Mouse (Mus musculus) C2C12 (cell line): ENCODE results near the gene B4galt1. TPM values are rescaled to one million over a fixed set of nuclear protein-coding genes. Genes with fewer than 3 reads are reported as not detected.

ENCODE experiments used
- H3K27me3 ChIP-seq: one replicate; pipeline ENCODE4 v1.6.1; 2011; ENCODE audit not compliant: control insufficient read depth, insufficient read depth, insufficient read length
- H3K36me3 ChIP-seq: one replicate; pipeline ENCODE4 v1.6.1; 2011; ENCODE audit not compliant: control insufficient read depth, insufficient read depth
- H3K4me3 ChIP-seq: one replicate; pipeline ENCODE4 v1.5.1; 2011; ENCODE audit warnings: mild to moderate bottlenecking, control low read depth; ENCODE audit not compliant: poor library complexity, insufficient read depth, severe bottlenecking
- H3K79me2 ChIP-seq: one replicate; pipeline ENCODE4 v1.6.1; 2011; ENCODE audit not compliant: control insufficient read depth, insufficient read depth
- H3K79me3 ChIP-seq: one replicate; pipeline ENCODE4 v1.6.1; 2011; ENCODE audit warnings: low read depth, control low read depth
- H3ac ChIP-seq: one replicate; pipeline ENCODE3; 2011; ENCODE audit warnings: low read depth; ENCODE audit not compliant: control insufficient read depth, insufficient read length
- CEBPB ChIP-seq: IDR thresholded peaks from one replicate; pipeline ENCODE4 v1.6.1; 2011; ENCODE audit warnings: low read depth, mild to moderate bottlenecking, control low read depth, moderate library complexity
- CTCF ChIP-seq: IDR thresholded peaks from one replicate; pipeline ENCODE4 v1.5.1; 2011; ENCODE audit not compliant: control insufficient read depth, insufficient read depth, insufficient read length
- FOSL1 ChIP-seq: IDR thresholded peaks from one replicate; pipeline ENCODE4 v1.8.0; 2011; ENCODE audit warnings: mild to moderate bottlenecking, low read length; ENCODE audit not compliant: poor library complexity, insufficient read depth, severe bottlenecking
- MAX ChIP-seq: IDR thresholded peaks from one replicate; pipeline ENCODE4 v1.6.1; 2011; ENCODE audit warnings: mild to moderate bottlenecking, control low read depth
- MYOD1 ChIP-seq: IDR thresholded peaks from one replicate; pipeline ENCODE4 v1.6.1; 2011; ENCODE audit warnings: low read depth; ENCODE audit not compliant: control insufficient read depth, insufficient read length
- MYOG ChIP-seq: IDR thresholded peaks from one replicate; pipeline ENCODE4 v1.6.1; 2011; ENCODE audit not compliant: control insufficient read depth, insufficient read length; ENCODE audit errors: extremely low read depth
- USF1 ChIP-seq: IDR thresholded peaks from one replicate; pipeline ENCODE4 v1.6.1; 2011; ENCODE audit warnings: low read depth, mild to moderate bottlenecking, control low read depth, moderate library complexity
- polyA plus RNA-seq: library from polyadenylated mRNA; unstranded; fragments of >200 nt; fragmentation: generic; extraction: Trizol; gene quantifications from one replicate; pipeline ENCODE4 v1.2.1, GENCODE M21; 2012; ENCODE audit warnings: missing spikeins

Gene B4galt1
- polyA plus RNA-seq, 1 experiment = 42.2 TPM

GRCm38 (mm10) chr4:40781797-40782495 lies 71.9 kb downstream of the B4galt1 start:
- H3K79me3 ChIP-seq = no peaks in the 10 kb centered on the region
- no peaks in the 10 kb centered on the region for H3K36me3 ChIP-seq
- peak; percentile 91 for TF ChIP-seq USF1
- TF ChIP-seq CEBPB = peak; percentile 74
- TF ChIP-seq FOSL1 = peak; percentile 88
- TF ChIP-seq MYOD1 = no peak
- no peak for TF ChIP-seq CTCF
- TF ChIP-seq MAX = peak; percentile 93
- peak overlapping the region; percentile 40 for H3ac ChIP-seq
- no peaks in the 10 kb centered on the region for H3K27me3 ChIP-seq
- no peaks in the 10 kb centered on the region for H3K79me2 ChIP-seq
- H3K4me3 ChIP-seq = no peak overlapping the region

- Histone ChIP-seq H3ac (no peak overlapping the region), H3K27me3 (no peaks in the 10 kb centered on the region), H3K79me3 (no peaks in the 10 kb centered on the region), H3K36me3 (no peaks in the 10 kb centered on the region), H3K4me3 (no peak overlapping the region), H3K79me2 (no peaks in the 10 kb centered on the region)
- TF ChIP-seq CTCF (no peak), MYOD1 (peak; percentile 3), USF1 (no peak), FOSL1 (no peak), MAX (no peak)
These were observed 72.7 kb downstream of the B4galt1 start for GRCm38 (mm10) chr4:40781143-40781542.

- H3K27me3 ChIP-seq = no peaks in the 10 kb centered on the region
- H3K79me2 ChIP-seq = no peaks in the 10 kb centered on the region
- no peaks in the 10 kb centered on the region for H3K79me3 ChIP-seq
- TF ChIP-seq USF1 (no peak), CEBPB (no peak), MYOG (no peak), FOSL1 (no peak), CTCF (no peak), MAX (no peak), MYOD1 (no peak)
- H3K36me3 ChIP-seq = no peaks in the 10 kb centered on the region
- no peak overlapping the region for H3K4me3 ChIP-seq
- no peak overlapping the region for H3ac ChIP-seq
These were observed 75.1 kb downstream of the B4galt1 start for GRCm38 (mm10) chr4:40778656-40779055.

GRCm38 (mm10) chr4:40777116-40777515 lies 76.7 kb downstream of the B4galt1 start:
- no peaks in the 10 kb centered on the region for H3K79me2 ChIP-seq
- H3K36me3 ChIP-seq = no peaks in the 10 kb centered on the region
- H3K79me3 ChIP-seq = no peaks in the 10 kb centered on the region
- no peaks in the 10 kb centered on the region for H3K27me3 ChIP-seq
- H3K4me3 ChIP-seq = no peak overlapping the region
- TF ChIP-seq MYOG (no peak), MYOD1 (peak; percentile 38), CEBPB (peak; percentile 65)
- no peak overlapping the region for H3ac ChIP-seq

GRCm38 (mm10) chr4:40776416-40776815 lies 77.4 kb downstream of the B4galt1 start:
- H3K4me3 ChIP-seq = no peak overlapping the region
- TF ChIP-seq MAX = no peak
- TF ChIP-seq FOSL1 = no peak
- no peak for TF ChIP-seq CEBPB
- TF ChIP-seq MYOD1 = no peak
- no peak for TF ChIP-seq MYOG
- TF ChIP-seq USF1 = no peak
- TF ChIP-seq CTCF = no peak
- H3ac ChIP-seq = no peak overlapping the region
- no peaks in the 10 kb centered on the region for H3K36me3 ChIP-seq
- no peaks in the 10 kb centered on the region for H3K79me3 ChIP-seq
- no peaks in the 10 kb centered on the region for H3K79me2 ChIP-seq
- H3K27me3 ChIP-seq = no peaks in the 10 kb centered on the region
